Mouse (Mus musculus) liver, postnatal 0 days (tissue): ENCODE measurements around the gene Rab13. TPM values are rescaled to one million over a fixed set of nuclear protein-coding genes. Genes with fewer than 3 reads are reported as not detected.

ENCODE experiments used
- ATAC-seq: fragments of 200-750 bp; cut with Nextera tagmentation; 2 replicates; pipeline ENCODE4 v1.8.0; 2017; ENCODE audit warnings: mild to moderate bottlenecking, moderate library complexity
- DNase-seq: peaks from one replicate; pipeline ENCODE4 v3.0.0-alpha.2; 2016
- H3K27ac ChIP-seq: fragments of 300-500 bp; sonication (generic); 2 replicates; pipeline ENCODE4 v1.5.1; 2014; ENCODE audit warnings: antibody characterized with exemption, moderate library complexity, mild to moderate bottlenecking, low read depth
- H3K27me3 ChIP-seq: fragments of 300-500 bp; sonication (generic); 2 replicates; pipeline ENCODE4 v1.6.1; 2014; ENCODE audit warnings: low read length, control low read depth, mixed read lengths; ENCODE audit not compliant: insufficient read depth
- H3K36me3 ChIP-seq: fragments of 300-500 bp; sonication (generic); replicated peaks from 2 replicates; pipeline ENCODE4 v1.6.1; 2014; ENCODE audit warnings: mild to moderate bottlenecking, control low read depth, low read length, moderate library complexity, mixed read lengths; ENCODE audit not compliant: insufficient read depth
- H3K4me1 ChIP-seq: fragments of 300-500 bp; sonication (generic); 2 replicates; pipeline ENCODE4 v1.6.1; 2014; ENCODE audit warnings: antibody characterized with exemption, mild to moderate bottlenecking, control low read depth; ENCODE audit not compliant: insufficient read depth
- H3K4me2 ChIP-seq: fragments of 300-500 bp; sonication (generic); 2 replicates; pipeline ENCODE4 v1.6.1; 2014; ENCODE audit warnings: low read depth, mild to moderate bottlenecking, low read length, moderate library complexity, mixed read lengths
- H3K4me3 ChIP-seq: fragments of 300-500 bp; sonication (generic); 2 replicates; pipeline ENCODE4 v1.5.1; 2014; ENCODE audit warnings: low read depth, low read length
- H3K9ac ChIP-seq: fragments of 300-500 bp; sonication (generic); replicated peaks from 2 replicates; pipeline ENCODE4 v1.6.1; 2014; ENCODE audit warnings: mild to moderate bottlenecking, moderate library complexity
- H3K9me3 ChIP-seq: fragments of 300-500 bp; sonication (generic); 2 replicates; pipeline ENCODE4 v1.6.1; 2016; ENCODE audit warnings: mild to moderate bottlenecking, control low read depth, low read length, mixed read lengths
- CTCF ChIP-seq: sonication (generic); IDR thresholded peaks from 2 replicates; pipeline ENCODE4 v1.5.1; 2016; ENCODE audit warnings: antibody characterized with exemption, low read depth
- EP300 ChIP-seq: IDR thresholded peaks from 2 replicates; pipeline ENCODE4 v1.6.1; 2016; ENCODE audit warnings: antibody characterized with exemption, low read depth, mild to moderate bottlenecking
- WGBS: fragments of 180-500 bp; shearing (Covaris S2); extraction: QIAGEN DNeasy Blood & Tissue Kit; methylation state at CpG from one replicate; pipeline ENCODE4 v1.1.7; 2014; ENCODE audit not compliant: insufficient replicate concordance; 5-methylcytosine and 5-hydroxymethylcytosine counted together
- polyA plus RNA-seq: library from polyadenylated mRNA; unstranded; fragments of >200 nt; fragmentation: Nextera tagmentation; extraction: Ambion mirVana; gene quantifications from 2 replicates; pipeline ENCODE4 v1.2.1, GENCODE M21; 2015

Rab13 gene
- polyA plus RNA-seq, 1 experiment from 2014 or later: 4.9 TPM

- ATAC-seq (no peak), DNase-seq (no peak)
- H3K4me1 ChIP-seq: peaks cover 15% of the 10 kb centered on the region
- H3K36me3 ChIP-seq: peaks cover 37% of the 10 kb centered on the region
- H3K9ac ChIP-seq: peak overlapping the region; percentile 42
- no peaks in the 10 kb centered on the region for H3K27me3 ChIP-seq
- WGBS: 51% methylated on average over 13 of the region's 13 CpGs
- peak overlapping the region; percentile 87 for H3K4me3 ChIP-seq
- peak overlapping the region; percentile 40; the same call in 1 of the 2 replicates for H3K27ac ChIP-seq
- no peaks in the 10 kb centered on the region for H3K9me3 ChIP-seq
- TF ChIP-seq EP300: no peak
- no peak for TF ChIP-seq CTCF
- H3K4me2 ChIP-seq: peak overlapping the region; percentile 91
These were observed 1.8 kb upstream of the Rab13 start for GRCm38 (mm10) chr3:90211475-90212398.

- peak overlapping the region; percentile 90 for H3K9ac ChIP-seq
- peaks cover 15% of the 10 kb centered on the region for H3K4me1 ChIP-seq
- H3K27me3 ChIP-seq: no peaks in the 10 kb centered on the region
- peaks cover 33% of the 10 kb centered on the region for H3K36me3 ChIP-seq
- peak overlapping the region; percentile 90; the same call in 1 of the 2 replicates for H3K27ac ChIP-seq
- H3K4me2 ChIP-seq: peak overlapping the region; percentile 91
- ATAC-seq: no peak
- H3K9me3 ChIP-seq: no peaks in the 10 kb centered on the region
- TF ChIP-seq CTCF (no peak), EP300 (no peak)
- H3K4me3 ChIP-seq: peak overlapping the region; percentile 87
- DNase-seq: no peak
- 6% methylated on average over 5 of the region's 5 CpGs for WGBS
These were observed 772 bp upstream of the Rab13 start for GRCm38 (mm10) chr3:90212723-90213122.

- Histone ChIP-seq H3K36me3 (peaks cover 24% of the 10 kb centered on the region), H3K27ac (no peak overlapping the region), H3K4me1 (peaks cover 15% of the 10 kb centered on the region), H3K27me3 (no peaks in the 10 kb centered on the region), H3K4me2 (peak overlapping the region; percentile 91), H3K9me3 (no peaks in the 10 kb centered on the region), H3K9ac (0 out of 2 replicates have a peak overlapping the region, but pooled peaks have one; percentile 1), H3K4me3 (peak overlapping the region; percentile 87)
- 18% methylated on average over 12 of the region's 12 CpGs for WGBS
- DNase-seq (no peak), ATAC-seq (no peak)
- TF ChIP-seq CTCF (no peak), EP300 (no peak)
These were observed 625 bp downstream of the Rab13 start for GRCm38 (mm10) chr3:90213956-90214684.

GRCm38 (mm10) chr3:90215825-90216380 is 2.4 kb downstream of the Rab13 start:
- TF ChIP-seq EP300: no peak
- peak; percentile 46 for TF ChIP-seq CTCF
- H3K9ac ChIP-seq: no peak overlapping the region
- H3K4me2 ChIP-seq: no peak overlapping the region
- H3K4me3 ChIP-seq: no peak overlapping the region
- ATAC-seq: no peak
- peaks cover 12% of the 10 kb centered on the region for H3K36me3 ChIP-seq
- no peaks in the 10 kb centered on the region for H3K27me3 ChIP-seq
- DNase-seq: no peak
- 31% methylated on average over 1 of the region's 1 CpGs for WGBS
- H3K9me3 ChIP-seq: no peaks in the 10 kb centered on the region
- no peak overlapping the region for H3K27ac ChIP-seq
- H3K4me1 ChIP-seq: peaks cover 27% of the 10 kb centered on the region

- no peak for TF ChIP-seq EP300
- peak; percentile 78 for TF ChIP-seq CTCF
- H3K4me1 ChIP-seq: peaks cover 17% of the 10 kb centered on the region
- ATAC-seq: peak; percentile 72
- peak overlapping the region; percentile 68 for H3K9ac ChIP-seq
- peak overlapping the region; percentile 94 for H3K4me2 ChIP-seq
- H3K9me3 ChIP-seq: no peaks in the 10 kb centered on the region
- H3K27me3 ChIP-seq: no peaks in the 10 kb centered on the region
- H3K4me3 ChIP-seq: peak overlapping the region; percentile 56
- peak overlapping the region; percentile 75 for H3K27ac ChIP-seq
- DNase-seq: peak; percentile 57
- WGBS: 8% methylated on average over 6 of the region's 6 CpGs
- H3K36me3 ChIP-seq: no peaks in the 10 kb centered on the region
These were observed 6.6 kb downstream of the Rab13 start for GRCm38 (mm10) chr3:90220088-90220487.
